Mouse (Mus musculus) heart, adult 9 months (tissue): ENCODE results near the gene Celf2.
A peak's percentile ranks its signal among the peaks of the same experiment; 100 is the strongest.

Experiments
- DNase-seq, 2 experiments: peaks; one replicate each; pipeline ENCODE4 v3.0.0; 2022; ENCODE audit warnings: low spot score in 2 of 2

Celf2 gene

GRCm38 (mm10) chr2:6553656-6554055 is 955.7 kb downstream of the Celf2 start:
- DNase-seq = no peak

GRCm38 (mm10) chr2:6549251-6549650 is 960.1 kb downstream of the Celf2 start:
- DNase-seq = no peak

GRCm38 (mm10) chr2:6547139-6547664 is 962.2 kb downstream of the Celf2 start:
- DNase-seq = no peak

- no peak for DNase-seq
Measured at GRCm38 (mm10) chr2:6546462-6547138, 962.8 kb downstream of the Celf2 start.

GRCm38 (mm10) chr2:6545127-6545931 is 964.0 kb downstream of the Celf2 start:
- DNase-seq = peak in 1 of 2 experiments; percentile 25

GRCm38 (mm10) chr2:6543650-6544049 is 965.7 kb downstream of the Celf2 start:
- no peak for DNase-seq

- no peak for DNase-seq
Measured at GRCm38 (mm10) chr2:6542556-6543180, 966.7 kb downstream of the Celf2 start.

GRCm38 (mm10) chr2:6540825-6541224 is 968.5 kb downstream of the Celf2 start:
- no peak for DNase-seq

GRCm38 (mm10) chr2:6540092-6540491 is 969.3 kb downstream of the Celf2 start:
- DNase-seq = peak; percentile 49 to 52

- DNase-seq = no peak
Measured at GRCm38 (mm10) chr2:6538500-6538899, 970.9 kb downstream of the Celf2 start.

- no peak for DNase-seq
Measured at GRCm38 (mm10) chr2:6538031-6538430, 971.3 kb downstream of the Celf2 start.

GRCm38 (mm10) chr2:6537326-6537725 is 972.0 kb downstream of the Celf2 start:
- no peak for DNase-seq

GRCm38 (mm10) chr2:6536372-6536771 is 973.0 kb downstream of the Celf2 start:
- DNase-seq = no peak

GRCm38 (mm10) chr2:6532341-6532740 is 977.0 kb downstream of the Celf2 start:
- no peak for DNase-seq

GRCm38 (mm10) chr2:6528076-6528475 is 981.3 kb downstream of the Celf2 start:
- DNase-seq = no peak

- no peak for DNase-seq
Measured at GRCm38 (mm10) chr2:6526825-6527224, 982.5 kb downstream of the Celf2 start.

- no peak for DNase-seq
Measured at GRCm38 (mm10) chr2:6526311-6526710, 983.1 kb downstream of the Celf2 start.

GRCm38 (mm10) chr2:6523924-6524300 is 985.5 kb downstream of the Celf2 start:
- DNase-seq = no peak

- no peak for DNase-seq
Measured at GRCm38 (mm10) chr2:6523261-6523923, 986.0 kb downstream of the Celf2 start.

GRCm38 (mm10) chr2:6522411-6522810 is 987.0 kb downstream of the Celf2 start:
- no peak for DNase-seq

- no peak for DNase-seq
Measured at GRCm38 (mm10) chr2:6513176-6513575, 996.2 kb downstream of the Celf2 start.

- DNase-seq = no peak
Measured at GRCm38 (mm10) chr2:6507071-6507470, 1002.3 kb downstream of the Celf2 start.
